Mouse (Mus musculus): ENCODE data around the gene Cavin2.

The Cavin2 gene

DNA sequence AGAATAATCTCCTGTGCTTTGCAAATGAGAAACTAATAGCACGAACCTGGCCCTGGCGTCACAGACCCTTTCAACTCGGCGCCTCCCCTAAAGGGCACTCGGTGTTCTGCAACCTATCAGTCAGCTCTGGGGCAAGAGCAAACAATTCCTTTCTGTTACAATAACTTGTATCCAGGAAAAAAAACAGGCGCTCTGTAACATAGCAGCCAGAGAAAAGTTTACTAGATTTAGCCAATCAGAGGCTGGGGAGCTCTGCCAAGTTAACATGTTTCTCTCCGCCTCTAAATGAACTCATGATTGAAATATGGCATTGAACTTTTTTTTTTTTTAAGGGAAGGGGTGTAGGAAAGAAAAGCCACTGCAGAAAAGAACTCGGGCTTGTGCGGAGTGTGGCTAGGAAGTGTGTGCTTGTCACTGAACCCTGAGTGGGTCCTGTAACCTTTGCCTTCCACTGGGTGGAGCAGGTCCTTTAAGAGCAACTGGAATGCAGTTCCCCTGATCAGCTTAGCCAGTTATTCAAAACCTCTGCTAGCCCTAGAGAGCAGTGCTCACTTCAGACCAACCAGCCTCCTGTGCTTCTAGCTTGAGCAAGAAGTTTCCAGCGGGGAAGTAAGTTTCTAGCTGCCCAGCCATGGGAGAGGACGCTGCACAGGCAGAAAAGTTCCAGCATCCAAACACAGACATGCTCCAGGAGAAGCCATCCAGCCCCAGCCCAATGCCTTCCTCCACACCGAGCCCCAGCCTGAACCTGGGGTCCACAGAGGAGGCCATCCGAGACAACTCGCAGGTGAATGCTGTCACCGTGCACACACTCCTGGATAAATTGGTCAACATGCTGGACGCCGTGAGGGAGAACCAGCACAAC, at the start of gene Cavin2:
Gene Cavin2, plus strand, starts transcription at position 372 of the 865 bp plus-strand sequence.
- no peak for DNase-seq

- DNase-seq: peak; percentile 11
Observed at GRCm38 (mm10) chr1:51241311-51241986, 47.5 kb upstream of the Cavin2 start.

DNA sequence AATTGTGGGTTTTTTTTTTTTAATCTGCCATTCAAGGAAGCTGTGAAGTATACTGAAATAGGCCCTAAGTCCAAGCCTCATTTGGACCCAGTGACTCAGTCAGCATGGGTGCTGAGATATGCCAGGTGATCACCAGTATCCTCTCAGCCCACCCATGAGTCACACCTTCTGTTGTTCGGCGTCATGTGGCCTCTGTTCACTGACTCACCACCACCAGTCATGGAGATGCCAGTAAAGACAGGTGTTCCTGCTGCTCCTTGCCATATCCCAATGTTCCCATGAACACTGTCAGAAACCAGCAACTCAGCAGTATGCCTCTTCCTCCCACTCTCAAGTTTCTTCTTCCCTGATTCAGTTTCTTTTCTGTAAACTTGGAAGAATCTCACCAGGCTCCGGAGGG, 45.6 kb upstream of the Cavin2 start:
- DNase-seq: no peak

DNA sequence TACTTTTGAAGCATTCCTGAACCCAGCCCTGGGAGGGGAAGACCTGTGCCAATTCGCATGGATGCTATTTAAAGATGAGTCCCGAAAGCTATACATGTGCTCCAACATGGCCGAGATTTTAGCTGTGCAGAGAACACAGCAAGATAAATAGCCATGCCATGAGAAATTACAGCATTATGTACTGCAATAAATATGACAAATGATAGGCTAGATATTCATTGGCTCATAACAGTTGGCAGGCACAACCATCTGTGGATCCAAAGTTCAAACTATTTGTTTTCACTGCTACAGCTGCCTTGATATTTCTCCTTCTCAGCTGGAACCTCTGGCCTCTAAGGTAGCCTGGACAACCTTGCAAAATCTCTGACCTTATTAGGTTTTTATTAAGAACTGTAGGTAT, 45.1 kb upstream of the Cavin2 start:
- no peak for DNase-seq

GRCm38 (mm10) chr1:51245381-51245780, 43.5 kb upstream of the Cavin2 start:
- DNase-seq: no peak

GRCm38 (mm10) chr1:51250302-51250701, 38.6 kb upstream of the Cavin2 start:
- DNase-seq: no peak

DNA sequence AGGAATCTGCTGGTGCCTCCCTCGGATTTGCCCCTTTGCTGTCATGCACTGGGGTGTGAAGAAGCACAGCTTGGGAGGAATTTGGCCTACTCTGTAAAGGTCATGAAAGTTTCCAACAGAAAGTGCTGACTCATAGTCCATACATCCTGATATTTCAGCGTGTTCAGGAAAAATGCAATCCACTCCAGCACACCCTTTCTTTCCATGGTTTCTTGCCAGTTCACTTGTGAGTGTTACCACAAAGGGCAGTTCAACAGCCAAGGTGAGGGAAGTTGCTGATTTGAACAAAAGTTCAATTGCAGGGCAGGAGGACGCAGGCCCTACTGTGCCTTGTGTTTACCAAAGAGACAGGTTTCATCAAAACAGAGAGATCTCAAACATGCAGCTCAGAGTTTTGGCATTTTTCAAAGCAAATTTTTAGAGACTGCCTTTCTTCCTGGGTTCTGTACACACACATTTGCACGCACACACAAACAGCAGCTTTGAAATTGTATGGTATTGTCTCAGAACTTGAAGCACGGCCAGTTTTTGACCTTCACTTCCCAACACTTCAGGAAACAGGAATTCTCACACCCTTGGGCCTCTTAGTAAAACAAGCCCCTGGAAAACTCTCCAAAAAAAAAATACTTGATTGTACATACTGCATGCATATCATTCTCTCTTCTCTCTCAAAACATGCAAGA, 23.7 kb upstream of the Cavin2 start:
- no peak for DNase-seq

DNA sequence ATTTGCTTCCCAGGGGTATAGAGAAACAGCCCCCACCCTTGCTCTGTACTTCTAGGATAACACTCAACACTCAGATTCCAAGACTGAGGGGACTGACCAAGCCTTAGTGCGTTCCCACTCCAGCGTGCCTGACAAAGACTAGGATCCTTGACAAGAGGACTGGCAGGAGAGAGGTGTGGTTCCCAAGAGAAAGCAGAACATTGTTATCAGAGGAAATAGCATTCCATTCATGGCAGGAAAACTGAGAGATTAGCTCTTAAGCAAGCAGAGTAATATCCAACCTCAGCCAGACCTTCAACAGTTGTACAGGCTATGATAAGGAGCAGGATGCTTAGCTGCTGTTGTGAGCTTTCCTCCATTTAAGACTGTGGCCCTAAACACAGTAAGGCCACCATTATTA, 23.0 kb upstream of the Cavin2 start:
- no peak for DNase-seq

GRCm38 (mm10) chr1:51267125-51267524, 21.8 kb upstream of the Cavin2 start:
- DNase-seq: peak; percentile 40

DNA sequence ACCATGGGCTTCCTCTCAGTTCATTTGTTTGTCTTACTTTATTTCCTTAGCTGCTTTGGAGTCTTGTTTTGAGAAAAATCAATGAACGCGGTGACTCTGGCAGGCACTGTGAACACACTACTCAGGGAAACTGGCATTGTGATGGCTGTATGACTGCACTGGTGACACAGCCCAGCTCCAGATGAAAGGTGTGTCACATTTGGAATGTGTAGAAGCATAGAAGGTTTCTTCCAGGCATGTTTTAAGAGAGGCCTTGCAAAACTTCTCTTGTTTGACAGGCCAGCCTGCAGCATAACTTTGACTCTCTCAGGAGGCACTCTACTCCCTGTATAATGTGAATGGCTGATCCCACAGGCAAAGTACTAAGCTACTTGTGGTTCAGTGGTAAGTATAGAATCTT, 20.7 kb upstream of the Cavin2 start:
- no peak for DNase-seq

DNA sequence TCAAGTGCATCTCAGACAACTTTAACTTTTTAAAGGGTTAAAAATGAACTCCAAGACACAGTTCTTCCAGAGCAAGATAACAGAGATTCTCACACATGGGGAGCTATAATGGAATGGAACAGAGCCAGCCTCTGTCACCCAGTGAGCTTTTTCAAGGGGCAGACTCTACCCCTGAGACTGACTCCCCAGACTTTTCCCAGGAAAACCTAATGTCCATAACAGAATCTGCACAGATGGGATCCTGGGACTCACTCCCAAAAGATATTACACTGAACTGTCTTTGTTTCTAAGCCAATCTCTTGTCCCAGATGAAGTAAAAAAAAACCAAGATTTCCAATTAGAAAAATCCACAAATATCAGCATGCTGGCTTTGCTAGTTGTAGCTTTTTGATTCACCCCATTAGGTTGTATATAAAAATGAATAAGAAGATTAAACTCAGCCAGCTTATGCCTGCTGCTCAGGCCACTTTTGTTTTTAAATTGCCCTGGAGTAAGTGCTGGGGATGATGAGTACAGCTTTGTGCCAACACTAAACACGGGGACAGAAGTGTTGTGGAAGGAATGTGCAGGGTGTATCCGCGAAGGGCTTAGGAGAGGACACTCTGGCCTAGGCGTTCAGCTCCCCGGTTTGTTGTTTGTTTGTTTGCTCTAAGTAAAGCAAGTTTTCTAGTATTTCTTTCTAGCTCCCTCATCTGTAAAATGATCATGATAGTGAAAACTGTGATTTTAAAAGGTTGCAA, 18.6 kb upstream of the Cavin2 start:
- DNase-seq: no peak

- no peak for DNase-seq
Observed at GRCm38 (mm10) chr1:51271845-51272244, 17.1 kb upstream of the Cavin2 start.

GRCm38 (mm10) chr1:51272583-51273201, 16.2 kb upstream of the Cavin2 start:
- DNase-seq: peak; percentile 62

DNA sequence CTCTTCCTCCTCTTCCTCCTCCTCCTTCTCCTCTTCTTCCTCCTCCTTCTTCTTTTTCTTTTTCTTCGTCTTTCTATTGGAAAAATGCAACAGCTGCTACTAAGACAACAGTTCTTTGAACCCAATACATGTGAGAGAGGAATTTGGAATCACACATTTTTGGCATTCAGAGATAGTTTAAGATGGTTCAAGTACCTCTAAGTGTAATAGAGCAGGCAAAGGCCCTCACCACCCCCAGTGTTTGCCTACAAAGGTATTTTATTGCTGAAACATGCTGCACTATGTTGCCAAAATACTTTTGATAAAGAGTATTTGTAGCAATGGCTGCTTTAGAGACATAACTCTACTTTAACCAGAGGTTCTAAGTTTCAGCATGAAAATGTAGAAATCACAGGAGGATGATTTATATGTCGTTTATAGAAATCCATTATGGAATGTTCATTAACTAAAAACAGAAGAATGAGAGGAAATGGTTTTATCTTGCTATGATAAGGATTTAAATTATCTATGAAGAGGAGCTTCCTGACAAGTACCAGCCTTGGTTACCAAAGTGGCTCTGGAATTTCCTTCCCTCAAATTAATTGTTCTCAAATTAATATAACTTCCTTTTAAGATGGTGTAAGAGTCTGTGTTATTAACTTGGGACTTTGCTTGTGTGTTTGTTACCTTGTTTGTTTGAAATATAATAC, 10.9 kb upstream of the Cavin2 start:
- no peak for DNase-seq

DNA sequence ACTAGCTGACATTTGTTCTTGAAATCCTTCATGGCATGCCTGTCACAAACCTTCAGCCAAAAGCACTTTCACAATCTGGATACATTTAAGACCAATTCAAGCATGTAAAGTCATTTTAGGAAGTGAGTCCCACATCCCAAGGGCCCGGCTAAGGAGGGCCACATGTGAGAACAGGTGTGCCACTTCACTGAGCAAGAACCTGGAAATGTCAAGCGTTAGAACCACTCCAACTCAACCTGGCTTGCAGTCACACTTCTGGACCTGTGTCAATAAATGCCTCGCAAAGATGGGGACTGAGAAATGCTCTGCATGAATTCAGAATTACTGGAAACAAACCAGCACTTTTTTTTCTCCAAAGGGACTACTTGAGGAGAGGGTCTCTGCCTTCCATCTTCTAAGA, 725 bp upstream of the Cavin2 start:
- no peak for DNase-seq

DNA sequence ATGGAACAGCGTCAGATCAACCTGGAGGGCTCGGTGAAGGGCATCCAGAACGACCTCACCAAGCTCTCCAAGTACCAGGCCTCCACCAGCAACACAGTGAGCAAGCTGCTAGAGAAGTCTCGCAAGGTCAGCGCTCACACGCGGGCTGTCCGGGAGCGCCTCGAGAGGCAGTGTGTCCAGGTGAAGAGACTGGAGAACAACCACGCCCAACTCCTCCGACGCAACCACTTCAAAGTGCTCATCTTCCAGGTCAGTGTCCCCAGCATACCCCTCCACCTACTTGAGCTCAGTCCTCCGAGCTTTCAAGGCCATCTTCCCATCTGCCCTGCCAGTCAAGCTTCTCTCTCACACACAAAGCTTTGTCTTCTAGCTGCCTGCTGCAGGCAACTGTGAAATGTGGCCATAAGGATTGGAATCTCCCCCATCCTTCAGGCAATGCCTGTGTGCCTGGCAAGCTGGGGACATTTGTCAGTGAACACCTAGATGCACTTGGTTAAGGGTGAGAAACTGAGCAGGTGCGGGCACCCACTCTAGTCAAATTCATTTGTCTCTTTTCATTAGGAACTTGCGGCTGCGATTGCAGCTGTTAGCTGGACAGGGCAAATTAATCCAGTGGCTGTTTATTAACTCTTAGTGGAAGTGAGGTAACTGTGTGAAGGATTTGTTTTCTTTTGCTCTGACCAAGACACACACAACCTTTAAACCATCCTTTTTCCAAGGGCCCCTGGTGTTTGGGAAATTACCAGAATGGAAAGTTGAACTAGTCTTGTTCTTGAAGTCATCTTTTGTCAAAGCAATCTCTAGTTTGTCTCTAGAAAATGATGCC, 907 bp downstream of the Cavin2 start:
- peak; percentile 57 for DNase-seq

- peak; percentile 39 for DNase-seq
Observed at GRCm38 (mm10) chr1:51290634-51291033, 1.7 kb downstream of the Cavin2 start.

GRCm38 (mm10) chr1:51292348-51292747, 3.4 kb downstream of the Cavin2 start:
- no peak for DNase-seq

- DNase-seq: no peak
Observed at GRCm38 (mm10) chr1:51300295-51300930, 11.5 kb downstream of the Cavin2 start.

DNA sequence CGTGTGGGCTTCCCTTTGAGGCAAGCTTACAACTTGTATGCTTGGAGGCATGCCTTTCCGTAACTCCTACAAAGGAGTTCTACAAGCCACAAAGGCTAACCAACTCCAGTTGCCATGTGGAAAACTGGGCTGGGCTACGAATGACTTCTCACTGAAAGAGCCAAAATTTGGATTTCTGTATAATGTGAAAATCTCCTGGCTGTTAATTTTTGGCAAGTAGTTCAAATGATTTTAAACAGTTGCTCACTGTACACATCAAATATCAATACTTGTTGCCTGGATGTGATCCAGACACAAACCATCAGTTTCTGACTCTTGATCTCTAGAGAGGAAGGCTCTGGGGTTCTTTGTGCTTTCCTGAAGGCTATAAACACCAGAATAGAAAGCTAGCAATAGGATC, 18.1 kb downstream of the Cavin2 start:
- no peak for DNase-seq

Data from retina, postnatal 1 day (tissue).